Mouse (Mus musculus) gastrocnemius, postnatal 14 days (tissue): Measurements from ENCODE around the gene Chn1. TPM values are rescaled to one million over a fixed set of nuclear protein-coding genes. Genes with fewer than 3 reads are reported as not detected.

Source experiments
- DNase-seq: peaks from one replicate; pipeline ENCODE4 v3.0.0; 2021; ENCODE audit warnings: mixed read lengths
- intact Hi-C: fragments of 180-260 bp; cut with DNase I; formaldehyde crosslinking; loops from one replicate; pipeline ENCODE4 v1.15.1; 2025; ENCODE audit warnings: low total_unique reads
- total RNA-seq, 2 experiments: library from RNA; stranded (reverse); gene quantifications; 2 replicates each; pipeline ENCODE4 v1.2.3; 2021

The Chn1 gene
- total RNA-seq, 2 experiments from 2014 or later: 11.3 to 11.6 TPM

- intact Hi-C loops: no loop called here
- DNase-seq: no peak
Measured at GRCm38 (mm10) chr2:73657151-73657550, 118.0 kb downstream of the Chn1 start.

DNA sequence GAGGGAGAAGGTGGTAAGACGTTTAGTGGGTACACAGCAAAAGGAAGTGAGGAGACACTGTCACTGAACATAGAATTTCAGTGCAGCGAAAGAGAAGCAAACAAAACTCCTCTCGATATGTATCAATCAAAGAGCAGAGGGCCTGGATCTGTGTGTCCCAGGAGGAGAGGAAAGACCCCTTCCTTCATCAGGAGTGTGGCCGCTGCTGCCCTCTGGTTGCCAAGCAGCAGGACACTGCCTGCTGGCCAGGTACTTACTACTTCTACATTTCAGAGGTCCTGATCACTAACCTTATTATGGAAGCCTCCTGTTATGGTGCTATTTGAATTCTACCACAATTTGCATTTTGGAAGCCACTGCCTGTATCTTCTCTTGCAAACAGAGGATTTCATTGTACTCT lies 119.5 kb downstream of the Chn1 start:
- intact Hi-C loops: no loop called here
- DNase-seq: no peak

GRCm38 (mm10) chr2:73654892-73655243 lies 120.3 kb downstream of the Chn1 start:
- intact Hi-C loops: no loop called here
- no peak for DNase-seq

DNA sequence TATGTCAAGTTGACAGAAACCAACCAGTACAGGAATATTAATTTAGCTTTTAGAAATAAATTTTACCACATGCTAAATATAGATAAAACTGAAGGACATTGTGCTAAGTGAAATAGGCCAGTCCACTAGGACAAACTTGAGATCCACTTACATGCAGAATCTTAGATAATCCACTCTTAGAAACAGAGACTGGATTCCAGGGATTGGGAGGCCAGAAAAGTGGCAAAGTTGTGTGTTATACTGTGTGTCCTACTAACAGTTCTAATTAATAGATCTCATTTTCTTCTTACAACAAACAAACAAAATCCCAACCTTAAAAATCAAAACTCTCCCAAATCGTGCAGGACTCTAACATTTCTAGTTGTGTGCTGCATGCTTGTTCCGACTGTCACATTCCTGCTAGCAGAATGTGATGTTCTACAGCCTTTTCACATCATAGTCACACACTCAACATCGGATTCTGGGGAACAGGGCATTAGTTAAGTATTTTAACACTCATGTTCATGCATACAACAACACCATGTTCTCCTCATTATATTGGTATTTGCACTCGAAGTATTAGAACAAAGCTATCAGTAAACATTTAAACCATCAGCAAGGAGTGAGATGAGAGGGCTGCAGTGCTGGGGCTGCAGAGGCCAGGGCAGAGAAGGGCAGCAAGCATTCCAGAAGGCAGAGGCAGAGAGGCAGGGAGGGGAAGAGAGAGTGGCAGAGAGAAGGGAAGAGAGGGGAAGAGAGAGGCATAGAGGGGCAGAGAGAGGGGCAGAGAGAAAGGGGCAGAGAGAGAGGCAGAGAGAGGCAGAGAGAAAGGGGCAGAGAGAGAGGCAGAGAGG lies 120.9 kb downstream of the Chn1 start:
- DNase-seq: no peak
- intact Hi-C loops: no loop called here

GRCm38 (mm10) chr2:73637688-73638087 lies 137.5 kb downstream of the Chn1 start:
- intact Hi-C loops: no loop called here
- DNase-seq: no peak

DNA sequence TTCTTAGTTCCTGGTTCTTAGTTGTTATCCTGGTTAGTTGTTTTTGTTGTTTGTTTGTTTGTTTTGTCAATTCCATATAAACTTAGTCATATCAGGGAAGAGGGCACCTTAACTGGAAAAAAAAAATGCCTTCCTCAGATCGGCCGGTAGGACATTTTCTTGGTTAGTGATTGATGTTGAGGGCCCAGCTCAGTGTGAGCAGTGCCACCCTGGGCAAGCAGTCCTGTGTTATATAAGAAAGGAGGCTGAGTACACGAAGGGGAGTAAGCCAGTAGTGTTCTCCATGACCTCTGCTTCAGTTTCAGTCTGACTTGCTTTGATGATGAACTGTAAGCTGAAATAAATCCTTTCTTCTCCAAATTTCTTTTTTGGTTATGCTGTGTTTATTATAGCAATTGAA lies 138.8 kb downstream of the Chn1 start:
- no peak for DNase-seq
- intact Hi-C loops: no loop called here

DNA sequence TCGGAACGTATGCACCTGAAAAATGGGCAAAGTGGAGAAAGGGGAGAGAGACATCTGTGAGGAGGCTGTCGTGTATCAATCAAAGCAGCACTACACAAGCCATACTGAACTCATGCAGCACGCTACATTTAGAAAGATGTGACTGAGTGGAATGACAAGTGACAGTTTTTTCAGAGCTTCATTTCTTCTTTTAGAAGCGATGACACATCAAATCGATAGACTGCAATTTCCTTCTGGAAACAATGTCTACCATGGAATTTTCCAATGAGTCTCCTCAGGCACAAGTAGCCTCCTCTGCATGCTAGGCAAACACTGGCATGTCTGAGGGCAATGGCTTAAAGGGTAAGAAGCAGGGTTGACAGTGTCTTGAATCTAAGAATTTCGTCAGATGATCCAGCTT lies 143.3 kb downstream of the Chn1 start:
- intact Hi-C loops: no loop called here
- DNase-seq: no peak

GRCm38 (mm10) chr2:73618486-73619052 lies 156.6 kb downstream of the Chn1 start:
- DNase-seq: no peak
- intact Hi-C loops: no loop called here

DNA sequence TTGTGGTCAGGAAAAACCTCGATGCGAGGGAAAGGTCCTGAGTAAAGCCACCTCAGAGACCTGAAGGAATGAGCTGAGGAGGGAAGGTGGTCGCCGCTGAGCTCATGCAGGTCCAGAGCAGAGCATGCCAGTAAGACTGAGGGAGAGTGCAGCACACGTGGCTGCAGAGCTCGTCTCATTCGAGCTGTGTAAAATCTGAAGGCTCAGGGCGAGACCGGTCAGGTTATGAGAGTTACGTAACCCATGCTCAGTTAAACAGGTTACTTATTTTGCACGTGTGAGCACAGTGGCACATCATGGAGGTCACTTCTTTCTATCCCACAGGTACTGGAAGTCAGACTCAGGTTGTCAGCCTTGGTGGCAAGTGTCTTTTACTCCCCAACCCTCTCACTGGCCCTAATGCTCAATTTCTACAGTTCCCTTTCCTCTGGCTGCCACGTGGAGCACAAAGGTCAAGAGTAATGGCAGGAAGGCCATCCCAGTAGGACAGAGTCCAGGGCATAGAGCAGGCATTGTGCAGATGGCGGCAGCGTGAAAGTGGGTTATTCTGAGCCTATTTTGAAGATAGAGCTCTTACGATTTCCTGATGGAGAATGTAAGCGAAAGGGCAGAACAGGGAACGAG lies 158.6 kb downstream of the Chn1 start:
- DNase-seq: no peak
- intact Hi-C loops: no loop called here

DNA sequence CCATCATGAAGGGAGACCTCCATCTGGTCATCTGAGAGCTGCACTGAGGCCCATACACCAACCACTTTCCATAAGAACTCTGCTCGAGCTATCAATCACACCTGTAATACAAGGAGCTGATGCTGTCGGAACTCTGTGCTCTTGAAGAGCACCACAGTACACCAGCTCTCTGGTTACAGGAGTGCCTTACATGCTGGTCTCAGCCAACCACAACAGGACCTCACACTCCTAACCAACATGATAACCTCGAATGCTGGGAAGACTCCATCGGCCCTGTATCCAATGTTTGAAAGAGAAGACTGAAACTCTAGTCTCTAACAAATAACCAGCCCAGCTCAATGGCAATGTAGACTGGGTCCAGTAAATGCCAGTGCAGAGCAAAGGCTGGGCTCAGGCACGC lies 159.7 kb downstream of the Chn1 start:
- intact Hi-C loops: no loop called here
- DNase-seq: no peak

- intact Hi-C loops: no loop called here
- no peak for DNase-seq
Measured at GRCm38 (mm10) chr2:73614303-73614702, 160.8 kb downstream of the Chn1 start.

GRCm38 (mm10) chr2:73612941-73613340 lies 162.2 kb downstream of the Chn1 start:
- DNase-seq: no peak
- intact Hi-C loops: no loop called here

GRCm38 (mm10) chr2:73612367-73612914 lies 162.7 kb downstream of the Chn1 start:
- DNase-seq: no peak
- intact Hi-C loops: no loop called here

GRCm38 (mm10) chr2:73611798-73612197 lies 163.3 kb downstream of the Chn1 start:
- no peak for DNase-seq
- intact Hi-C loops: no loop called here

GRCm38 (mm10) chr2:73609724-73610210 lies 165.4 kb downstream of the Chn1 start:
- intact Hi-C loops: no loop called here
- no peak for DNase-seq

DNA sequence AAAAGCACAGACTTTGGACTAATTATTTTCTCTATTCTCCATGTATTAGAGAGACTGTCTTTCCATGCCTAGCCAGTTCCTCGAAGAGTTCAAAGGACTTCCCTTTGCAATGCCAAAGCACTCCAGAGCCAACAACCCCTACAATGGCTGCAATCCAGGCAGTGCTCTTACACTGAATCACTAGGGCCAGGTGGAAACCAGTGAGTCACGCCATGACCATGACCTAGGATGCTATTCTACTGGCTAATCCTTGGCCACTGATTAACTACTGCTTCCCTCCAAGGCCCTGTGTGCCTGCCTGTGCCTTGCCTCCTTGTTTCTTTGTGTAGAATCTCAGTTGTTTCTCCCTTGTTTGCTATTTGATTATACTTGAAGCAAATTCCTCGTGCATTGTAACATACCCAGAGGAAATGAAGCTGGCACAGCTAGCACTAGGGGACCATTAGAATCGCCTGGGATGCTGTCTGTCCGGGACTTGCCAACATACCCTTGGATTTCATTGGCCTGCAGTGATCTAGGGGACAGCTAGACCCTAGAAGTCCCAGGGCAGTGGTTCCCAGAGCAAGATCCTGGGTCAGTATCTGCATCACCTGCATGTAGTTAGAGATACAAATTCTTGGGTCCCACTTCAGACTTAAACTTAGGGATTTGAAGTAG lies 166.0 kb downstream of the Chn1 start:
- intact Hi-C loops: no loop called here

GRCm38 (mm10) chr2:73608391-73608790 lies 166.8 kb downstream of the Chn1 start:
- DNase-seq: no peak
- intact Hi-C loops: no loop called here

More for the DNA sequence above, 166.0 kb downstream of the Chn1 start:
- DNase-seq: no peak

GRCm38 (mm10) chr2:73607609-73608008 lies 167.5 kb downstream of the Chn1 start:
- intact Hi-C loops: no loop called here
- no peak for DNase-seq

DNA sequence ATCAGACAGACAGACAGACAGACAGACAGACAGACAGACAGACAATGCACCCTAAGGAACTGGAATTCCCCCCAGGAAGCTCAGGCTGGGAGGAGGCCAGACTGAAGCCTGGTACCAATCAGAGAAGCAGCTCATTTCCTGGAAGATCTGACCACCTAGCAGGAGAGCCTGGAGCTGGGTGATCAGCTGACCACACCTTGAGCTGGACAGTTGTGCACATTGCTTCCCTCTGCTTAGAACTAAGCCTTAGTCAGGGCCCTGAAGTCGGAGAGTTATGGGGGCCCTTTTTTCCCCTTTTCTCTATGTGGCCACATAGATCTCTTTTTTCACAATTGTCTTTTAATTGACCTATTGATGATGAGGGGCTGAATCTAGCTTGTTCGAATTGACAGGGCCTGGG lies 168.0 kb downstream of the Chn1 start:
- intact Hi-C loops: no loop called here

GRCm38 (mm10) chr2:73606616-73607015 lies 168.5 kb downstream of the Chn1 start:
- no peak for DNase-seq
- intact Hi-C loops: no loop called here

More for the DNA sequence above, 168.0 kb downstream of the Chn1 start:
- DNase-seq: no peak
